Mouse (Mus musculus) yolk sac, embryonic 10.5 days (tissue): Measurements from ENCODE around the gene Aig1.

Source experiments
- DNase-seq: peaks from one replicate; pipeline ENCODE4 v3.0.0-alpha.2; 2017; ENCODE audit warnings: low spot score

Aig1 gene

GRCm38 (mm10) chr10:13849205-13849604, 19.6 kb downstream of the Aig1 start:
- no peak for DNase-seq

GRCm38 (mm10) chr10:13844864-13845263, 23.9 kb downstream of the Aig1 start:
- DNase-seq, result no peak

GRCm38 (mm10) chr10:13843746-13844145, 25.0 kb downstream of the Aig1 start:
- DNase-seq, result no peak

GRCm38 (mm10) chr10:13842855-13843254, 25.9 kb downstream of the Aig1 start:
- DNase-seq, result no peak

- DNase-seq, result no peak
These were observed 30.2 kb downstream of the Aig1 start for GRCm38 (mm10) chr10:13838511-13839126.

GRCm38 (mm10) chr10:13837709-13838456, 30.9 kb downstream of the Aig1 start:
- no peak for DNase-seq

- no peak for DNase-seq
These were observed 31.8 kb downstream of the Aig1 start for GRCm38 (mm10) chr10:13836956-13837355.

GRCm38 (mm10) chr10:13835737-13836475, 32.9 kb downstream of the Aig1 start:
- DNase-seq, result no peak

- no peak for DNase-seq
These were observed 34.7 kb downstream of the Aig1 start for GRCm38 (mm10) chr10:13834056-13834455.

- no peak for DNase-seq
These were observed 35.7 kb downstream of the Aig1 start for GRCm38 (mm10) chr10:13833066-13833566.

GRCm38 (mm10) chr10:13832546-13833033, 36.2 kb downstream of the Aig1 start:
- DNase-seq, result no peak

GRCm38 (mm10) chr10:13827150-13827549, 41.6 kb downstream of the Aig1 start:
- no peak for DNase-seq

- no peak for DNase-seq
These were observed 55.2 kb downstream of the Aig1 start for GRCm38 (mm10) chr10:13813591-13813990.

GRCm38 (mm10) chr10:13808291-13808690, 60.5 kb downstream of the Aig1 start:
- DNase-seq, result no peak

- no peak for DNase-seq
These were observed 62.0 kb downstream of the Aig1 start for GRCm38 (mm10) chr10:13806806-13807205.

GRCm38 (mm10) chr10:13801296-13801695, 67.5 kb downstream of the Aig1 start:
- DNase-seq, result no peak

GRCm38 (mm10) chr10:13793458-13793857, 75.3 kb downstream of the Aig1 start:
- no peak for DNase-seq

- DNase-seq, result no peak
These were observed 76.0 kb downstream of the Aig1 start for GRCm38 (mm10) chr10:13792788-13793187.

- DNase-seq, result no peak
These were observed 79.2 kb downstream of the Aig1 start for GRCm38 (mm10) chr10:13789604-13790003.

- no peak for DNase-seq
These were observed 80.7 kb downstream of the Aig1 start for GRCm38 (mm10) chr10:13788057-13788456.

- DNase-seq, result no peak
These were observed 86.0 kb downstream of the Aig1 start for GRCm38 (mm10) chr10:13782774-13783173.

GRCm38 (mm10) chr10:13782235-13782757, 86.5 kb downstream of the Aig1 start:
- no peak for DNase-seq
